Mouse (Mus musculus) heart, adult 9 months (tissue): ENCODE measurements around the gene Zfp579.
"Not testable (repeated sequence)": the region's sequence is repeated elsewhere in the genome, so short reads cannot be mapped to it uniquely, and the experiment has no call there.

ENCODE experiments used
- DNase-seq, 2 experiments: peaks; one replicate each; pipeline ENCODE4 v3.0.0; 2022; ENCODE audit warnings: low spot score in 2 of 2

Gene Zfp579

GRCm38 (mm10) chr7:4996003-4996895, at the start of gene Zfp579:
Gene Zfp579 (minus strand): TSS chr7:4996158.
- DNase-seq: peak; percentile 83 to 84

GRCm38 (mm10) chr7:5044981-5045380, 49.0 kb upstream of the Zfp579 start:
- DNase-seq: no peak

GRCm38 (mm10) chr7:5038940-5039339, 43.0 kb upstream of the Zfp579 start:
- DNase-seq: no peak

GRCm38 (mm10) chr7:5038109-5038732, 42.3 kb upstream of the Zfp579 start, which contains the start of gene Zfp784:
Gene Zfp784 (minus strand): TSS chr7:5038446.
- peak; percentile 96 for DNase-seq

- no peak for DNase-seq
These were observed 41.5 kb upstream of the Zfp579 start for GRCm38 (mm10) chr7:5037467-5037866.

- DNase-seq: no peak
These were observed 41.1 kb upstream of the Zfp579 start for GRCm38 (mm10) chr7:5037026-5037425.

- no peak for DNase-seq
These were observed 40.2 kb upstream of the Zfp579 start for GRCm38 (mm10) chr7:5036136-5036535.

GRCm38 (mm10) chr7:5035628-5036027, 39.7 kb upstream of the Zfp579 start:
- DNase-seq: no peak

- no peak for DNase-seq
These were observed 37.9 kb upstream of the Zfp579 start, which contains the start of gene 4632433K11Rik for GRCm38 (mm10) chr7:5033818-5034217. Gene 4632433K11Rik (plus strand): TSS chr7:5034118.

GRCm38 (mm10) chr7:5031496-5031895, 35.5 kb upstream of the Zfp579 start:
- no peak for DNase-seq

GRCm38 (mm10) chr7:5030554-5031275, 34.8 kb upstream of the Zfp579 start:
- no peak for DNase-seq

GRCm38 (mm10) chr7:5029946-5030345, 34.0 kb upstream of the Zfp579 start:
- DNase-seq: no peak

- DNase-seq: no peak
These were observed 33.6 kb upstream of the Zfp579 start for GRCm38 (mm10) chr7:5029543-5029942.

- no peak for DNase-seq
These were observed 25.2 kb upstream of the Zfp579 start for GRCm38 (mm10) chr7:5021197-5021596.

- DNase-seq: no peak
These were observed 24.7 kb upstream of the Zfp579 start for GRCm38 (mm10) chr7:5020685-5021084.

- DNase-seq: peak; percentile 99 to 100
These were observed 24.2 kb upstream of the Zfp579 start, which contains the start of the genes Zfp865 and Ccdc106 for GRCm38 (mm10) chr7:5020000-5020681. Gene Zfp865 (plus strand): TSS chr7:5020376. Gene Ccdc106 (plus strand): TSS chr7:5020553.

GRCm38 (mm10) chr7:5019576-5019975, 23.6 kb upstream of the Zfp579 start:
- DNase-seq: not testable (repeated sequence)

GRCm38 (mm10) chr7:5017931-5018330, 22.0 kb upstream of the Zfp579 start:
- no peak for DNase-seq

GRCm38 (mm10) chr7:5017352-5017751, 21.4 kb upstream of the Zfp579 start:
- no peak for DNase-seq

- DNase-seq: no peak
These were observed 21.0 kb upstream of the Zfp579 start for GRCm38 (mm10) chr7:5016920-5017319.

GRCm38 (mm10) chr7:5016057-5016456, 20.1 kb upstream of the Zfp579 start:
- no peak for DNase-seq
